Mouse (Mus musculus) heart, postnatal 0 days (tissue): Measurements from ENCODE around the gene Thap8. TPM values are rescaled to one million over a fixed set of nuclear protein-coding genes. Genes with fewer than 3 reads are reported as not detected.

Experiments
- ATAC-seq: fragments of 200-750 bp; cut with Nextera tagmentation; 2 replicates; pipeline ENCODE4 v1.8.0; 2017; ENCODE audit warnings: low read depth, moderate number of reproducible peaks, moderate library complexity; ENCODE audit not compliant: insufficient read depth
- DNase-seq: peaks from one replicate; pipeline ENCODE4 v3.0.0-alpha.2; 2016; ENCODE audit warnings: low spot score
- H3K27ac ChIP-seq: fragments of 300-500 bp; sonication (generic); 2 replicates; pipeline ENCODE4 v1.5.1; 2014; ENCODE audit warnings: low read depth, mild to moderate bottlenecking
- H3K27me3 ChIP-seq: fragments of 300-500 bp; sonication (generic); 2 replicates; pipeline ENCODE4 v1.6.1; 2014; ENCODE audit warnings: low read length, mixed read lengths; ENCODE audit not compliant: control insufficient read depth, insufficient read depth
- H3K36me3 ChIP-seq: fragments of 300-500 bp; sonication (generic); replicated peaks from 2 replicates; pipeline ENCODE4 v1.6.1; 2014; ENCODE audit warnings: low read length, mixed read lengths; ENCODE audit not compliant: control insufficient read depth, insufficient read depth
- H3K4me1 ChIP-seq: fragments of 300-500 bp; sonication (generic); 2 replicates; pipeline ENCODE4 v1.6.1; 2014; ENCODE audit warnings: antibody characterized with exemption; ENCODE audit not compliant: control insufficient read depth, insufficient read depth
- H3K4me2 ChIP-seq: fragments of 300-500 bp; sonication (generic); 2 replicates; pipeline ENCODE4 v1.6.1; 2014; ENCODE audit warnings: low read depth, mild to moderate bottlenecking, low read length, moderate library complexity
- H3K4me3 ChIP-seq: fragments of 300-500 bp; sonication (generic); 2 replicates; pipeline ENCODE4 v1.5.1; 2014; ENCODE audit warnings: low read depth, low read length
- H3K9ac ChIP-seq: fragments of 300-500 bp; sonication (generic); replicated peaks from 2 replicates; pipeline ENCODE4 v1.6.1; 2014; ENCODE audit warnings: low read depth, low read length, mixed read lengths
- H3K9me3 ChIP-seq: fragments of 300-500 bp; sonication (generic); replicated peaks from 2 replicates; pipeline ENCODE4 v1.6.1; 2016; ENCODE audit warnings: low read length; ENCODE audit not compliant: control insufficient read depth
- CTCF ChIP-seq: IDR thresholded peaks from 2 replicates; pipeline ENCODE4 v1.5.1; 2016; ENCODE audit warnings: antibody characterized with exemption, control low read depth, low read depth
- EP300 ChIP-seq: IDR thresholded peaks from 2 replicates; pipeline ENCODE4 v1.6.1; 2016; ENCODE audit warnings: antibody characterized with exemption, low read depth
- WGBS: fragments of 180-500 bp; shearing (Covaris S2); extraction: QIAGEN DNeasy Blood & Tissue Kit; methylation state at CpG from one replicate; pipeline ENCODE4 v1.1.7; 2014; 5-methylcytosine and 5-hydroxymethylcytosine counted together
- polyA plus RNA-seq: library from polyadenylated mRNA; unstranded; fragments of >200 nt; fragmentation: Nextera tagmentation; extraction: Ambion mirVana; gene quantifications from 2 replicates; pipeline ENCODE4 v1.2.1, GENCODE M21; 2015
- total RNA-seq: library from RNA; depleted of rRNA; stranded (reverse); fragments of >200 nt; gene quantifications from 2 replicates; pipeline ENCODE4 v1.2.3, GENCODE M21; 2014; ENCODE audit warnings: low replicate concordance

Gene Thap8
- total and polyA plus RNA-seq, 2 experiments from 2014 or later: 0.33 TPM; not detected in 1

GRCm38 (mm10) chr7:30265041-30265440, 14.9 kb upstream of the Thap8 start:
- DNase-seq (no peak), ATAC-seq (no peak)
- WGBS: 77% methylated on average over 2 of the region's 2 CpGs
- no peak overlapping the region for H3K4me2 ChIP-seq
- H3K9ac ChIP-seq: no peak overlapping the region
- peaks cover 29% of the 10 kb centered on the region; the same call in 1 of the 2 replicates for H3K36me3 ChIP-seq
- H3K27ac ChIP-seq: no peak overlapping the region
- no peaks in the 10 kb centered on the region for H3K27me3 ChIP-seq
- H3K4me3 ChIP-seq: no peak overlapping the region
- no peak for TF ChIP-seq EP300
- no peak for TF ChIP-seq CTCF
- H3K9me3 ChIP-seq: no peaks in the 10 kb centered on the region
- no peaks in the 10 kb centered on the region for H3K4me1 ChIP-seq

GRCm38 (mm10) chr7:30265531-30265930, 14.4 kb upstream of the Thap8 start:
- Histone ChIP-seq H3K36me3 (peaks cover 33% of the 10 kb centered on the region; the same call in 1 of the 2 replicates), H3K4me3 (no peak overlapping the region), H3K4me2 (no peak overlapping the region), H3K9me3 (no peaks in the 10 kb centered on the region), H3K4me1 (no peaks in the 10 kb centered on the region), H3K27me3 (no peaks in the 10 kb centered on the region), H3K27ac (no peak overlapping the region), H3K9ac (no peak overlapping the region)
- DNase-seq: no peak
- TF ChIP-seq CTCF (no peak), EP300 (no peak)
- WGBS: 93% methylated on average over 5 of the region's 5 CpGs
- no peak for ATAC-seq

GRCm38 (mm10) chr7:30265935-30266334, 14.0 kb upstream of the Thap8 start:
- Histone ChIP-seq H3K4me3 (no peak overlapping the region), H3K27ac (no peak overlapping the region), H3K27me3 (no peaks in the 10 kb centered on the region), H3K36me3 (peaks cover 33% of the 10 kb centered on the region; the same call in 1 of the 2 replicates), H3K9ac (no peak overlapping the region), H3K9me3 (no peaks in the 10 kb centered on the region), H3K4me2 (no peak overlapping the region), H3K4me1 (no peaks in the 10 kb centered on the region)
- no peak for ATAC-seq
- TF ChIP-seq EP300: no peak
- TF ChIP-seq CTCF: no peak
- DNase-seq: no peak
- 91% methylated on average over 7 of the region's 7 CpGs for WGBS

- H3K4me2 ChIP-seq: no peak overlapping the region
- no peaks in the 10 kb centered on the region for H3K27me3 ChIP-seq
- H3K9ac ChIP-seq: no peak overlapping the region
- no peaks in the 10 kb centered on the region for H3K9me3 ChIP-seq
- TF ChIP-seq EP300: no peak
- TF ChIP-seq CTCF: no peak
- ATAC-seq: no peak
- peaks cover 33% of the 10 kb centered on the region; the same call in 1 of the 2 replicates for H3K36me3 ChIP-seq
- no peak for DNase-seq
- WGBS: 37% methylated on average over 3 of the region's 3 CpGs
- no peaks in the 10 kb centered on the region for H3K4me1 ChIP-seq
- no peak overlapping the region for H3K27ac ChIP-seq
- H3K4me3 ChIP-seq: no peak overlapping the region
Observed at GRCm38 (mm10) chr7:30266780-30267179, 13.1 kb upstream of the Thap8 start.

GRCm38 (mm10) chr7:30269641-30270040, 10.3 kb upstream of the Thap8 start:
- Histone ChIP-seq H3K27ac (no peak overlapping the region), H3K27me3 (no peaks in the 10 kb centered on the region), H3K9ac (no peak overlapping the region), H3K4me2 (no peak overlapping the region), H3K9me3 (no peaks in the 10 kb centered on the region), H3K4me3 (no peak overlapping the region), H3K36me3 (peaks cover 18% of the 10 kb centered on the region; the same call in 1 of the 2 replicates), H3K4me1 (no peaks in the 10 kb centered on the region)
- TF ChIP-seq EP300: no peak
- TF ChIP-seq CTCF: no peak
- ATAC-seq (no peak), DNase-seq (no peak)
- 86% methylated on average over 4 of the region's 4 CpGs for WGBS

- H3K4me2 ChIP-seq: no peak overlapping the region
- no peaks in the 10 kb centered on the region for H3K9me3 ChIP-seq
- H3K4me3 ChIP-seq: no peak overlapping the region
- no peak overlapping the region for H3K27ac ChIP-seq
- DNase-seq (no peak), ATAC-seq (no peak)
- TF ChIP-seq CTCF (no peak), EP300 (no peak)
- H3K27me3 ChIP-seq: no peaks in the 10 kb centered on the region
- 68% methylated on average over 6 of the region's 6 CpGs for WGBS
- H3K4me1 ChIP-seq: peaks cover 2% of the 10 kb centered on the region
- no peak overlapping the region for H3K9ac ChIP-seq
- H3K36me3 ChIP-seq: 0 out of 2 replicates have a peak, but pooled peaks cover 5% of the 10 kb centered on the region
Observed at GRCm38 (mm10) chr7:30274383-30274782, 5.5 kb upstream of the Thap8 start.
